Mouse (Mus musculus) spleen, adult 2 months (tissue): ENCODE results near the gene Mat2b. TPM values are rescaled to one million over a fixed set of nuclear protein-coding genes. Genes with fewer than 3 reads are reported as not detected.

Source experiments
- DNase-seq, 2 experiments: peaks; one replicate each; pipeline versions ENCODE4 v3.0.0 to v3.0.0-alpha.2; 2012 to 2021; ENCODE audit warnings: low spot score in 2 of 2, low read depth in 1 of 2
- H3K27ac ChIP-seq: fragments of 200-500 bp; 2 replicates; pipeline ENCODE4 v1.5.1; 2012; ENCODE audit warnings: low read length, inconsistent platforms; ENCODE audit not compliant: insufficient read depth
- H3K27me3 ChIP-seq: fragments of 200-500 bp; 2 replicates; pipeline ENCODE4 v1.6.1; 2012; ENCODE audit warnings: mild to moderate bottlenecking, moderate library complexity, low read length, inconsistent platforms; ENCODE audit not compliant: control insufficient read depth, insufficient read depth
- H3K36me3 ChIP-seq: fragments of 200-500 bp; 2 replicates; pipeline ENCODE4 v1.6.1; 2012; ENCODE audit warnings: mild to moderate bottlenecking, low read length, inconsistent platforms; ENCODE audit not compliant: control insufficient read depth, insufficient read depth
- H3K4me1 ChIP-seq: fragments of 200-500 bp; 2 replicates; pipeline ENCODE4 v1.6.1; 2011; ENCODE audit warnings: inconsistent platforms; ENCODE audit not compliant: control insufficient read depth, insufficient read depth, insufficient read length
- H3K4me3 ChIP-seq: fragments of 200-500 bp; 2 replicates; pipeline ENCODE4 v1.5.1; 2011; ENCODE audit warnings: mild to moderate bottlenecking, inconsistent platforms; ENCODE audit not compliant: insufficient read depth, insufficient read length; ENCODE audit errors: extremely low read depth
- CTCF ChIP-seq: fragments of 200-500 bp; IDR thresholded peaks from 2 replicates; pipeline ENCODE4 v1.5.1; 2011; ENCODE audit warnings: mild to moderate bottlenecking, inconsistent platforms; ENCODE audit not compliant: insufficient read depth, insufficient read length, insufficient replicate concordance; ENCODE audit errors: extremely low read depth
- POLR2A ChIP-seq: fragments of 200-500 bp; IDR thresholded peaks from 2 replicates; pipeline ENCODE4 v1.6.1; 2011; ENCODE audit warnings: low read depth, low read length, inconsistent platforms
- WGBS: fragments of 180-500 bp; shearing (Covaris S2); methylation state at CpG from one replicate; pipeline ENCODE4 v1.1.7; 2018; 5-methylcytosine and 5-hydroxymethylcytosine counted together
- polyA plus RNA-seq: library from polyadenylated mRNA; depleted of rRNA; stranded (reverse); fragments of >200 nt; gene quantifications from 2 replicates; pipeline ENCODE4 v1.2.3, GENCODE M21; 2012

Gene Mat2b
- polyA plus RNA-seq, 1 experiment: 28.3 TPM

DNA sequence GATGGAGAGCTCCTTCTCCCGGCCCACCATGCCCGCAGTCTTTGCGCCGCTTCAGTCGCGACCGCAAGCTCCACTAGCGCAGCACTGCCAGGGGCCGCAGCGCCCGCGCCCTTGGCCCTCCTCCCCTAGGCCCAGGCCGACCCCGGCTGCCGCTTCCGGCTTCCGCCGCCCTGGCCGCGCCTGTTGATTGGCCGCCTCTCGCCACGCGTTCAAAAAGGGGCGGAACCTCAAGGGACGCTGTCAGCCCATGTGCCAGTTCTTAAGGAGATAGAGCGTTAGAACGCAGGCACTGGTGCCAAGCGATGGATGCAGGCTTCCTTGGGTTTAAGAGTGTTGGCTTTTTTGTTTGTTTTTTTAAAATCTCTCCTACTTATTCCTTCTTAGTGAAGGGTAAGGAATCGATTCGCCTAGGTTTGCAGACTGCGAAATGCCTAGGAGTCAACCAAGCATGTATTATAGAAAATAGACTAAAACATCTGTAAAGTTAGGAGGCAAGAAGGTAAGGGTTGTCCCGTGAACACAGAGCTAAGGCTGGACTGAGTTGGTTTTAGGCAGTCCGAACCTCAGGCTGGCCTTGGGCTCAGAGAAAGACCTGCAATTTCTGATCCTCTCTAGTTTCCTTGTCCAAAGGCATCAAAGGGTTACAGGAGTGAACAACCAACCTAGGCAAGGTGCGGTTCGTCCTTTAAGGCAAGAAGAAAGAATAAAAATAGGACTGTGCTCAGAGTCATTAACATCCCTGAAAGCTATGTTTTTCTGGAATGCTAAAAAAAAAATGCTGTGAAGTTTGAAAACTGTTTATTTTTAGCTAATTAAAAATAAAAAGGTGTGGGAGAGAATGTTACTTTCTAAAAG is 2.3 kb downstream of the Mat2b start:
- peak; percentile 79 to 94 for DNase-seq
- no peak for TF ChIP-seq CTCF
- peak; percentile 71; the same call in 1 of the 2 replicates for TF ChIP-seq POLR2A
- Histone ChIP-seq H3K36me3 (no peaks in the 10 kb centered on the region), H3K27me3 (no peaks in the 10 kb centered on the region), H3K4me1 (peaks cover 7% of the 10 kb centered on the region; the same call in 1 of the 2 replicates), H3K4me3 (peak overlapping the region; percentile 99), H3K27ac (peak overlapping the region; percentile 95)
- under 1% methylated on average over 36 of the region's 36 CpGs for WGBS

DNA sequence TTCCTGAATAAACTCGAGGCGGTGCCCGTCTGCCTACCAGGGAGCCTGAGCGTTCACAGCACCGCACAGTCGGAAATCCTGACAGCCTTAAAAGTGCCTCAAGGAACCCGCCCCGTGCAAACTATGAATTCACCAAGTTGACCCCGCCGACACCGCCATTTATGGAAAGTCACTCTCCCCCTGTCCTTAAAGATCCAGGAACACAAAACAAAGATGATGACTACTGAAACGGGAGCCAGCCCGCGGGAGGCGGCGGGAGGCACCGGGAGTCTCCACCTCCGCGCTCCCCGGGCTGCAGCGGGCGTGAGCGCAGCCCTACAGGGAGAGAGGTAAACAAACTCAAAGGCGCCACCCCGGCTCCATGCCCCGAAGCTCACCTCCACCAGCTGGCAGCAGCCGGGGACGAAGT is 2.9 kb downstream of the Mat2b start:
- Histone ChIP-seq H3K27ac (peak overlapping the region; percentile 89), H3K4me1 (peaks cover 7% of the 10 kb centered on the region; the same call in 1 of the 2 replicates), H3K27me3 (no peaks in the 10 kb centered on the region), H3K36me3 (peaks cover 4% of the 10 kb centered on the region), H3K4me3 (peak overlapping the region; percentile 99)
- DNase-seq: no peak
- TF ChIP-seq CTCF: no peak
- TF ChIP-seq POLR2A: no peak
- WGBS: under 1% methylated on average over 28 of the region's 28 CpGs

- H3K27me3 ChIP-seq: no peaks in the 10 kb centered on the region
- H3K4me1 ChIP-seq: peaks cover 7% of the 10 kb centered on the region; the same call in 1 of the 2 replicates
- WGBS: 55% methylated on average over 5 of the region's 5 CpGs
- no peak for DNase-seq
- no peak overlapping the region for H3K4me3 ChIP-seq
- peaks cover 10% of the 10 kb centered on the region for H3K36me3 ChIP-seq
- H3K27ac ChIP-seq: no peak overlapping the region
- TF ChIP-seq CTCF (no peak), POLR2A (no peak)
These were observed 4.4 kb downstream of the Mat2b start for GRCm38 (mm10) chr11:40690444-40691127.

GRCm38 (mm10) chr11:40683295-40683694 is 11.7 kb downstream of the Mat2b start:
- H3K36me3 ChIP-seq: peaks cover 45% of the 10 kb centered on the region
- H3K4me3 ChIP-seq: no peak overlapping the region
- no peak overlapping the region for H3K27ac ChIP-seq
- H3K27me3 ChIP-seq: no peaks in the 10 kb centered on the region
- 92% methylated on average over 3 of the region's 3 CpGs for WGBS
- no peak for DNase-seq
- H3K4me1 ChIP-seq: no peaks in the 10 kb centered on the region
- TF ChIP-seq POLR2A (no peak), CTCF (no peak)

DNA sequence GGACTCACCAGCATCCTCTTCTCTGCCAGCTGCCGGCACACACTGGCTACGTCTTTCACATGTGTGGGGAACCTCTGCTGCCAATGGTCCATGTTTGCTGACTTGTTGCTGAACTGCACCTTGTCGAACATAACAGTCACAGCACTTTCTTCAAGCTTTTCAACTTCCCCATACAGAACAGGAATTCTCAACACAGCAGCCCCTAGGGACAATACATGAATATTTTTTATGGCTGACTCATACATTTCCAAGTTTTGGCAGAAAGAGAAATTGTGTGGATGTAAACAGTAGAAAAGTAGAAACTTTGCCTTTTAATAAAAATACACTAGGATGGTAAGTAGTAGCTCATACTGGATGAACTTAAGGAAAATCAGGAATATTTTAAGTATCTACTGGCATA is 12.5 kb downstream of the Mat2b start:
- WGBS: 84% methylated on average over 3 of the region's 3 CpGs
- no peak overlapping the region for H3K4me3 ChIP-seq
- no peak for DNase-seq
- H3K36me3 ChIP-seq: peaks cover 47% of the 10 kb centered on the region
- no peaks in the 10 kb centered on the region for H3K27me3 ChIP-seq
- no peaks in the 10 kb centered on the region for H3K4me1 ChIP-seq
- H3K27ac ChIP-seq: no peak overlapping the region
- TF ChIP-seq CTCF (no peak), POLR2A (no peak)

DNA sequence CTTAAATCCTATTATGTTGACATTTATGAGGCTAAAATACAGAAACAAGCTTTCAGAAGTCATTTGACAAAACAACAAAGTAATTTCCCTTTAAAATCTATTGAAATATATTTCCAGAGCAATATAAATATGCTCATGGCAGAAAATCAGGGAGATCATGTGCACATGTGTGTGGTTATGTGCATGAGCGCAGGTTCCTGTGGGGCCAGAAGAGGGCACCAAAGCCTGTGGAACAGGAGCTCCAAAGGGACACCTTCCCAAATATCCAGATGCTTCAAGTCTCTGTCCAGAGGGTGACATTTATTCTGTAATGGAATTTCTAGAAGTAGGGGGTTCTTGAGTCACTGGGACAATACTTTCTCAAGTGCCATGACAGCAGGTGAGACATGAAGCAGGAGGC is 17.8 kb downstream of the Mat2b start:
- WGBS: 97% methylated on average over 1 of the region's 1 CpGs
- Histone ChIP-seq H3K36me3 (peaks cover 25% of the 10 kb centered on the region), H3K4me1 (no peaks in the 10 kb centered on the region), H3K27me3 (no peaks in the 10 kb centered on the region), H3K27ac (no peak overlapping the region), H3K4me3 (no peak overlapping the region)
- TF ChIP-seq POLR2A: no peak
- peak; percentile 24; the same call in 1 of the 2 replicates for TF ChIP-seq CTCF
- DNase-seq: no peak
